Mouse (Mus musculus): Measurements from ENCODE around the gene Kmt2b.

GRCm38 (mm10) chr7:30560296-30560695 is 28.2 kb downstream of the Kmt2b start:
- no peak for TF ChIP-seq POLR2A (IDR thresholded peaks at IDR 0.05; ENCODE audit: borderline replicate concordance, control insufficient read depth, low read depth, low read length)
- TF ChIP-seq CTCF (IDR thresholded peaks at IDR 0.05; ENCODE audit: control insufficient read depth, insufficient read depth, low read length): no peak
